Mouse (Mus musculus) c-Kit-negative CD71-positive TER-119-positive erythroid progenitor cells, embryonic 14.5 days (primary cell): Measurements from ENCODE around the gene Dnaaf3.
"Not testable (repeated sequence)": the region's sequence is repeated elsewhere in the genome, so short reads cannot be mapped to it uniquely, and the experiment has no call there.

ENCODE experiments used
- DNase-seq: peaks from one replicate; pipeline ENCODE4 v3.0.0-alpha.2; 2013; ENCODE audit warnings: low read depth, low spot score

Dnaaf3 gene

DNA sequence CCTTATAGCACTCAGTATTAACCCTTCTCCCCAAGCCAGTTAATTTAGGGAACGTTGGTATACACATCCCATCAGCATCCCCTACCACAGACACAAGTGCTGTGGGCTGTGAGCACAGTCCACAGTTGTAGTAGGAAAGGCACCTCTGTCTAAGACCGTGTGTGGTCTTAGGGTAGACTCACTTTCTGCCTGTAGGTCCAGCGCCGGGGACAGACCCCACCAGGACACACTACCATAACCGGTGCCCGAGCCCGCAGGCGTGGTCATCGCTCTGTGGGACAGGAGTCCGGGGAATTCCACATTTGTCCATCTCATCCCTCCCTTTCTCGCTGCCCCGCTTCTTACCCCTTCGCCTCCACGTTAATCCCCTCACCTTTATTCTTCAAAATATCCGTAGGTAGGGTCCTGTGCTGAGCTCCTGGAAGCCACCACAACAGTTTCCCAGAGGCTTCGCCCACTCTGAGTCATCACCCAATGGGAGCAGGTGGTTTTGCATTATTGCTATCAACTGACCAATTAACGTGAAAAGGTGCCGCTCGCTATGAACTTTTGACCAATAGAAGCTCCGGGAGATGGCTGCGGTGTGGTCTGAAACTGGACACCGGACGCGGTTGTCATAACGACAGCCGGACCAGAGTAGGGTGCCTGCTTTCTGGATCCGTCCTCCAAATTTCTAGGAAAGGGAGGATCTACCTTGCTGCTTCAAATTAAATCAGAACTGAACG, at the start of gene Dnaaf3:
Gene Dnaaf3 (minus strand): TSS at position 449 of the 725 bp plus-strand sequence.
- no peak for DNase-seq

DNA sequence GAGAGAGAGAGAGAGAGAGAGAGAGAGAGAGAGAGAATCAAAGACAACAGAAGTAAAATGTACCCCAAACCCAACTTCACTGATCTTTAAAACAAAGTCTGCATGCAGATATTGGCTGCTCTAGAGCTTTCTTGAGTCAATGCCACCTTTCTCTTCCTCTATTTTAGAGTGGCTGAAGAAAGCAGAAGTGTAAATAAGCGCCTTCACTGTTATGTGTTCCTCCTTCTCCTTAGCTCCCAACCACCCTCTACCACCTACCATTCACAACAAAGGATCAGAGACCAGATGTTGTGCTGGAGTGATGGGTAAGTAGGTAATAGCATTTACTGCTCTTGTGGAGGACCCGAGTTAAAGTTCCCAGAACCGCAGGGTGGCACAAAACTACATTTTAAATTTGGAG, 49.2 kb upstream of the Dnaaf3 start:
- DNase-seq: not testable (repeated sequence)

DNA sequence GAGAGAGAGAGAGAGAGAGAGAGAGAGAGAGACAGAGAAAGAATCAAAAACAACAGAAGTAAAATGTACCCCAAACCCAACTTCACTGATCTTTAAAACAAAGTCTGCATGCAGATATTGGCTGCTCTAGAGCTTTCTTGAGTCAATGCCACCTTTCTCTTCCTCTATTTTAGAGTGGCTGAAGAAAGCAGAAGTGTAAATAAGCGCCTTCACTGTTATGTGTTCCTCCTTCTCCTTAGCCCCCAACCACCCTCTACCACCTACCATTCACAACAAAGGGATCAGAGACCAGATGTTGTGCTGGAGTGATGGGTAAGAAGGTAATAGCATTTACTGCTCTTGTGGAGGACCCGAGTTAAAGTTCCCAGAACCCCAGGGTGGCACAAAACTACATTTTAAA, 40.1 kb upstream of the Dnaaf3 start:
- DNase-seq: not testable (repeated sequence)

GRCm38 (mm10) chr7:4562660-4563059, 30.4 kb upstream of the Dnaaf3 start:
- DNase-seq: no peak

DNA sequence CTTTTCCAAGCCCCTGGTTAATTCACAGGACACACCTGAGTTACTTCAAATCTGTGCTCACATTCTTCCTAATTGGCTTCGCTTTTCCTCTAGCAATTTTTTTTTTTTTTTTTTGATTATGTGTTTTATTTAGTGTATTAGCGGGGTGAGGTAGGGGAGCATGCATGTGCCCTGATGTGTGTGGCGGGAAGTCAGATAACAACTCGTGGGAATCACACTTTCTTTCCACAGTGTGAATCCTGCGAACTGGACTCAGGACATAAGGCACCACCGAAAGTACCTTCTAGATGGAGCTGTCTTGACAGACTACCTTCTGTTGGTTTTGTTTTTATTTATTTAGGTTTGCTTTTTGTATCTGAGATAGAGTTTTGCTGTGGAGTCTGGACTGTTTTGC, 24.9 kb upstream of the Dnaaf3 start:
- DNase-seq: no peak

DNA sequence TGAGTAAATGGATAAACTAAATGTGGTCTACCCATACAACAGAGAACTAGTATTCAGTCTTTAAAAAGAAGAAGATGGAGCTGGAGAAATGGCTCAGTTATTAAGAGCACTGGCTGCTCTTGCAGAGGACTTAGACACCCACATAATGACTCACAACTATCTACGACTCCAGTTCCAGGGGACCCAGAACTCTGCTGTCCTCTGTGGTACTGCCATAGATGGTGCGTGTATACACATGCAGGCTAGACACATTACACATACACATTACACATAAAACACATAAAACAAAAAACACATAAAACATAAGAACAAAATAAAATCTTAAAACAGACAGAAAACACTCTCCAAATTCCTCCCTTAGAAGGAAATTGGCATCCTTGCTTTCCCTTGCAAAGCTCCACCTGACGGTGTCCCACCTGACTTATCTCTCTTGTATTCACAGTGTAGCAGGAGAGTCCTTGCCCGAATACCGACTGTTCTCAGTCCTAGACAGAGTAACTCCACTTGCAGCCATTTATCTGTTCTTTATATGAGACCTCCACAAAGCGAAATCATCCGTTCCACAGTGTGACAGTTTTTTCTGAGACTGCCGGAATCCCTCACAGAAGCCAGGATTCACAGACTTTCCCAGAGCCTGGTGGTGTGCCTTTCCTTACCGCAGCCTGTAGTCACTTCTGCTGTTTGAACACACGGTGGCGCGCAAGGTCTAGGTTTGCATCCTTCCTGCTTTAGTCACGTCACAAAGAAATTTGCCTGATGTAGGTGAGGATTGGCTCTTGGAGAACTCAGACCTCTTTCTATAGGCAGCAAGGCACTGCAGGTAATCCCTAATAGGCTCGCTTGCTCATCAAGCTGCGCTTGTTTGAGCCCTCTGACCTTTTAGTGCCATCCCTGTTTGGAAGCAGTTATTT, 24.3 kb upstream of the Dnaaf3 start:
- DNase-seq: peak; percentile 61

DNA sequence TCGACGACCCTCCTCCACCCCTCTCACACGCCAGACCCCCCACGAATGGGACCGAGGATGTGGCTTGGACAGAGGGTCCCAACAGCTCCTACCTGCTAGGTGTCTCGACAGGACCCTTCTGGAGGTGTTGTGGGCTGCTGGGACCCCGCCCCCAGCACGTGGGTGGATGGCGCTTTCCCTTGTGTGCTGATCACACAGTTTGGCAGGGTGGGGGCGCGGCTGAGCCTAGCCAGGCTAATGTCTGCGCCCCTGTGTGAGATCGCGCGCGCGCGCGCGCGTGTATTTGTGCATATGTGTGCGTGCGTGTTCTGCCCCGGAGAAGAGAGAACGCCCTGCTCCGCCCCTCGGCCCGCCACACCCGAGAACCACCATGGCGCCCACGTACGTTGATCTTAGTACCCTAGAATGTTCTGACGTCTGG, 15.0 kb upstream of the Dnaaf3 start, which contains the start of gene Syt5:
Gene Syt5 (minus strand): TSS at position 321 of the 421 bp plus-strand sequence.
- no peak for DNase-seq

- DNase-seq: no peak
Observed at GRCm38 (mm10) chr7:4546591-4547131, 14.4 kb upstream of the Dnaaf3 start.

DNA sequence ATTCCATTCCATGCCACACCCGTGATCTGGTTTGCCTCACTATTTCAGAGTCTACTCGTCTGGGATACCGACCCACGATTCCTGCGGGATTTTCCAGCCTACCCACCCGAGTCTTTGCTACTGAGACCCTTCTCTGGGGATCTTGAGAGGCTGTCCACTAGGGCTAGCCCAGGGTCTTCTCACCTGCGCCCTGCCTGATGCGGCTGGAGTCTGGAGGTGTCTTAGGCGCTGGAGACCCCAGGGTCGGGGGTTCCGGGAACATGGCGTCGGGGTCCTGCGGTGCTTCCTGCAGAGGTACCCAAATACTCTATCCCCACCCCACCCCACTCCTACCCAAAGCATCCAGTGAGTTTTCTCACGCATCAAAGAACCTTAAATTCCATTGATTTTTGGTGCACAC, 13.8 kb upstream of the Dnaaf3 start:
- DNase-seq: no peak

DNA sequence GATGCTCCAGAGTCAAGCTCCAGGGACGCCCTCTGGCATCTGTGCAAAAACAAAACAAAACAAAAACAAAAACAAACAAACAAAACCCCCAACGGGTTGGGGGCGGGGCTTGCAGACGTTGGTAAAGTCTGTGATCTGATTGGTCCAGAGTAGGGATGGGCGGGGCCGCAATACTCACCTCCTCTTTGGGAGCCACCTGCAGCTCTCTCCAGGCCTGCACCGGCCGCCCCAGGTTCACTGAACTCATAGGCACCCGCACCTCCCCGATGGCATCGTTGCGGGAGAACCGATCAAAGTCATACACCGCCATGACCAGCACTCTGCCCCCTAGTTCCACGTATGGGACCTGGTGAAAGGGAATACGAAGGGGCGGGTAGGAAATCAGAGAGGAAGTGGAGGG, 9.8 kb upstream of the Dnaaf3 start:
- DNase-seq: no peak

DNA sequence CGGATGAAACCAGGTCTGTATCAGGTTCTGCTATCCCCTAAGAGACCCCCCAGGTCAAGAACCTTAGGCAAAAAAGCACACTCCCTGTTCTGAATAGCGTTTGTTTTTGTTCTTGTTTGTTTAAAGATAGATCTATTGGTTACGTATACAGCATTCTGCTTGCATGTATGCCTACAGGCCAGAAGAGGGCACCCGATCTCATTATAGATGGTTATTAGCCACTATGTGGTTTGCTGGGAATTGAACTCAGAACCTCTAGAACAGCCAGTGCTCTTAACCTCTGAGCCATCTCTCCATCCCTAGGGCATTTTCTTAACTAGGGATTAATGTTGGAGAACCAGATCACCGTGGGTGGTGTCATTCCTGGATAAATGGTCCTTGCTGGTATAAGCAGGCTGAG, 9.1 kb upstream of the Dnaaf3 start:
- no peak for DNase-seq

DNA sequence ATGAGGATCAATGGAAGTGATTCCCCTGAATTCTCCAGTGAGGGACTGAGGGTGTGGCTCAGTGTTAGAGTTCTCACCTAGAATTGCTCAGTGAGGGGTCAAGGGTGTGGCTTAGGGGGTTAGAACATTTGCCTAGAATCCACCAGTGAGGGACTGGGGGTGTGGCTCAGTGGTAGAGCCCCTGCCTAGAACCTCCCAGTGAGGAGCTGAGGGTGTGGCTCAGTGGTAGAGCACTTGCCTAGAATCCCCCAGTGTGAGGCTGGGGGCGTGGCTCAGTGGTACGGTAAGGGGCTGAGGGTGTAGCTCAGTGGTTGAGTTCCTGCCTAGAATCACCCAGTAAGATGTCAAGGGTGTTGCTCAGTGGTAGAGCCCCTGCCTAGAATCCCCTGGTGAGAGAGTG, 6.8 kb upstream of the Dnaaf3 start:
- DNase-seq: no peak

GRCm38 (mm10) chr7:4537181-4537580, 4.9 kb upstream of the Dnaaf3 start:
- DNase-seq: no peak

DNA sequence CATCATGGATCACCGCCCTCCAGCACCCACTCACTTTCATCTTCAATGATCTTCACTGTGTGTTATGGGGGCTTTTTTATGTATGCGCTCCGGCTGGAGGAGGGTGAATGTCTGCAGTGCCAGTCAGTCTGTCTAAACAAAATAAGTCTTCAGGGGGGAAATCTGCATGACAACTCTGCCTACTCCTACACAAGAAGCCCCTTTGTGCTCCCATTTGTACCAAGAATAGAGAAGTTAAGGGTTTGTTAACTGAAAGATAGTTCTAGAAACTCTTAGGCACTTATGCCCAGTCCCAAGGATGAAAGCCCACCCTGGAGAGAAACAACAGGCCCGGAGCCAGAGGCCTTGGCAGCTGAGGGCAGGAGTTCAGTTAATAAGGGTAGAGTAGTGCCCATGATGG, 4.1 kb upstream of the Dnaaf3 start:
- DNase-seq: no peak

DNA sequence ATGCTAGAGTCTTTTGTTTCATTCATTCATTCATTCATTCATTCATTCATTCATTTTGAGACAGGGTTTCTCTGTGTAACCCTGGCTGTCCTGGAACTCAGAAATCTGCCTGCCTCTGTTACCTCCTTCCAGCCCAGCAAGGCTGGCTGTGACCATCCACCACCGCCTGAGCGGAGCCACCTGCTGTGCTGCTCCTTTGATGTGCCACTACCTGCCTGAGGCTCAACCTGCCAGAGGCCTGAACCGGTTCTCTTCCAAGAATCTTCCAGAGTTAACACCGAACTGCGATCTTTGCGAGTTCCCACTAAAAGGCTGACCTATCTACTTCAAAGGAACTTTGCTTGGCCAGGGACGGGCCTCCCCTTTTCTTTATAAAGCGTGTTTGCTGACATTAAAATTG, 2.1 kb downstream of the Dnaaf3 start:
- DNase-seq: not testable (repeated sequence)

GRCm38 (mm10) chr7:4527302-4527689, 5.0 kb downstream of the Dnaaf3 start:
- DNase-seq: no peak

DNA sequence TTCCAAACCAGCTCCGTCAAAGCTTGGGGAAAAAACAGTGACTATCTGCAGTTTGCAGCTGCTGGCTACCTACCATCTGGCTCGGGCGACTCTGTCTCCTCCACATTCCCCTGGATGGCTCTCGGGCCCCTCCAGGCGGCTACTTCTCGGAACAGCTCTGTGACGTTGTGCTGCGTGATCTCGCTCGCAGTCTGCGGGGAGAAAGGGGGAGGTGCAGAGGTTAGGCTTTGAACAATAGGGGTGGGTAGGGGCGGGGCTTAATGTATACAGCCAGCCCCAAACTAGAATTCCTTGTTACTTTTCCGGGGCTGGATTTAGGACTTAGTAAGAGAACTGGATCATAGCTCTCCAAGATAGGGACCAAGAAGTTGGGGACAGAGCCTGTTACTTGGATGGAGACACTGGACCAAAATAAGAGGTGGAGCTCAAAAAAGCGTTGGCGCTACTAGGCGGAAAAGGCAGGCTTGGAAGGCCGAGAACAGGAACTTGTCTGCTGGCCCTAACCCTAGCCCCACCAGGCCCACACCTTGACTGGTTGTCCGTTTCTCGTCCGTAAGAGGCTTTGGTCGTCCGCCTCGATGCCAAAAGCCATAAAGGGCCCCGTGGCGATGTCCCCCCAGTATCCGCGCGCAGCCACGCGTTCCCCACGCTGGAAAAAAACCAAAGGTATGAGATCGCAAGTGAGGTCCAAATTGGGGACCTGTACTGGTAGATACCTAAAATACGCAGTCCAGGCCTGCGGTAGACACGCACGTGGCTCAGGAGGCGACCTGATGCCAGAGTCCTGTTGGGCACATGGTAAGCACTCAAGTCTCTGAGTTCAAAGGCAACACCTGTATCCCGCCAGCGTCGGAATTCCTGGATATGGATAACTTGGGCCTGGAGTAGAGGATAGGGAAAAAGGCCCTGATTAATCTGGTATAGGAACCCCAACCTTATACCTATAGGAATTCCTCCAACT, 5.6 kb downstream of the Dnaaf3 start:
- DNase-seq: no peak

DNA sequence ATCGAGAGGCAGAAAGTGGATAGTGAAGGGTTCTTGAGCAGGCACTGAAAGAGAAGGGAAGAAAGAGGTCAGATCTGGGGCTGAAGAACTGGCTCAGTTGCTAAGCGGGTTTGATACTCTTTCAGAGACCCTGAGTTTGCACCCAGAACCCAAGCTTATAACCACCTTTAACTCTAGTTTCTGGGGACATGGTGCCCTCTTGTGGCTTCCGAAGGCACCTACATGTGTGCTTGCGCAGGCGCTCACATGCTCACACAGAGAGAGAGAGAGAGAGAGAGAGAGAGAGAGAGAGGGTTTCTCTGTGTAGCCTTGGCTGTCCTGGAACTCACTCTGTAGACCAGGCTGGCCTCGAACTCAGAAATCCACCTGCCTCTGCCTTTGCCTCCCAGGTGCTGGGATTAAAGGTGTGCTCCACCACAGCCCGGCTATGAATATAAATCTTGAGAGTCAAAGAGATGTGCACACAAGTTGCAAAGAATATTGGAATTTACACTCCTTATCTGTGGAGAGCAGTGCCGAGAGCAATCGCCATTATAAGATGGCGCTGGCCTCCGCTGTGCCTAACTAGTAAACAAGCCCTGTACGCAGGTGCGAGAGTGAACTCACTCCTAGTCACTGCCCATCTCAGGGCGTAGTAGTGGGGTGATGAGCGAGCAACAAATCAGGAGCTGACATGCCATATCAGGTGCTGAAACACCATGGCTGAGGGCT, 7.9 kb downstream of the Dnaaf3 start, which contains the start of gene Tnni3:
Gene Tnni3 (minus strand): TSS at position 18 of the 711 bp plus-strand sequence.
- not testable (repeated sequence) for DNase-seq

DNA sequence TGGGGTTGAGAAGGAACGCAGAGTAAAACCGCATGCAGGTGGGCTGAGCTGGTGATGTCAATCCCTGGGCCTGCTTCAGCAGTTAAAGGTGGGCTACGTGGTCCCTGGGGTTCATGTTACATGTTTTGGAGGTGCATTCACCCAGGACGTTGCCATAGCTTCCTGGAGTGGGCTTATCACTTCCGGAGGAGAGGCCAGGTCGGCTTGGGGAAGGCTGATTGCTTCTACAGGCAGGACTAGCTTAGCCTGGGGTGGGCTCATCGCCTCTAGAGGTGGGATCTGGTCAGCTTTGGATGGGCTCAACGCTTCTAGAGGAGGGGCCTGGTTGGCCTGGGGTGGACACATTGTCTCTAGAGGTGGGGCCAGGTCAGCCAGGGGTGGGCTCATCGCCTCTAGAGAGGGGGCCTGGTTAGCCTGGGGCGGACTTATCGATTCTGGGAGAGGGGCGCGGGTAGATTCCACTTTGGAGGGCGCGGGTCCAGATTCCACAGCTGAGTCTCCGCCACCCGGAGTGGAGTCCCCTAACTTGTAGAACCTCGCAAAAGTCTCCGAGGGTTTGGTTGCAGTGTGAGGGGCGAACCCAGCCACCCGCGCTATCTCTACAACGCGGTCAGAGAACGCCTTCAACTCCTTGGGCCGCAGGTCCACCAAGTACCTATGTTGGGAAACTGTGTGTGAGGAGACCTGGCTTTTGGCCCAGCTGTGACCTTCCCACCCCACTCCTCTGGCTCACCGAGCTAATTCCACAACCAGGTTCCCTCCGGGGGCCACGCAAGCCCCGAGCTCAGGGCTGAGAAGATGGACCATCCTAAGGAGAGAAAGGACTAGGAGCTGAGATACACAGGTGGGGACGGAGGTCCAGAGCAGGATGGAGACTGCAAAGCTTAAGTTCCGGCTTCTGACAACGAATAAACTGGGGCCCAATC, 8.8 kb downstream of the Dnaaf3 start:
- no peak for DNase-seq
